Mouse (Mus musculus) cerebellum, adult 2 months (tissue): ENCODE results near the gene Runx2. TPM values are rescaled to one million over a fixed set of nuclear protein-coding genes. Genes with fewer than 3 reads are reported as not detected.

Experiments
- DNase-seq, 2 experiments: peaks; one replicate each; pipeline ENCODE4 v3.0.0; 2021
- H3K27ac ChIP-seq: fragments of 200-500 bp; 2 replicates; pipeline ENCODE4 v1.5.1; 2012; ENCODE audit warnings: low read length, control low read depth, inconsistent platforms; ENCODE audit not compliant: insufficient read depth
- H3K27me3 ChIP-seq: fragments of 200-500 bp; 2 replicates; pipeline ENCODE4 v1.6.1; 2012; ENCODE audit warnings: inconsistent platforms, mild to moderate bottlenecking, low read length, moderate library complexity; ENCODE audit not compliant: control insufficient read depth, insufficient read depth
- H3K4me1 ChIP-seq: fragments of 200-500 bp; 2 replicates; pipeline ENCODE4 v1.6.1; 2011; ENCODE audit warnings: low read length; ENCODE audit not compliant: control insufficient read depth, insufficient read depth
- H3K4me3 ChIP-seq: fragments of 200-500 bp; replicated peaks from 2 replicates; pipeline ENCODE3; 2011; ENCODE audit warnings: mild to moderate bottlenecking, low read depth, low read length, control low read depth; ENCODE audit not compliant: insufficient read depth
- CTCF ChIP-seq: fragments of 200-500 bp; IDR thresholded peaks from 2 replicates; pipeline ENCODE4 v1.5.1; 2011; ENCODE audit warnings: low read depth, mild to moderate bottlenecking, control low read depth, low read length, moderate library complexity, borderline replicate concordance; ENCODE audit not compliant: insufficient read depth
- POLR2A ChIP-seq: fragments of 200-500 bp; IDR thresholded peaks from 2 replicates; pipeline ENCODE4 v1.6.1; 2011; ENCODE audit warnings: low read length, control low read depth, borderline replicate concordance; ENCODE audit not compliant: insufficient read depth
- WGBS: fragments of 180-500 bp; shearing (Covaris S2); methylation state at CpG from one replicate; pipeline ENCODE4 v1.1.7; 2018; 5-methylcytosine and 5-hydroxymethylcytosine counted together
- polyA plus RNA-seq: library from polyadenylated mRNA; depleted of rRNA; stranded (reverse); fragments of >200 nt; gene quantifications from 2 replicates; pipeline ENCODE4 v1.2.3, GENCODE M21; 2012

Gene Runx2
- polyA plus RNA-seq, 1 experiment: 0.95 TPM

DNA sequence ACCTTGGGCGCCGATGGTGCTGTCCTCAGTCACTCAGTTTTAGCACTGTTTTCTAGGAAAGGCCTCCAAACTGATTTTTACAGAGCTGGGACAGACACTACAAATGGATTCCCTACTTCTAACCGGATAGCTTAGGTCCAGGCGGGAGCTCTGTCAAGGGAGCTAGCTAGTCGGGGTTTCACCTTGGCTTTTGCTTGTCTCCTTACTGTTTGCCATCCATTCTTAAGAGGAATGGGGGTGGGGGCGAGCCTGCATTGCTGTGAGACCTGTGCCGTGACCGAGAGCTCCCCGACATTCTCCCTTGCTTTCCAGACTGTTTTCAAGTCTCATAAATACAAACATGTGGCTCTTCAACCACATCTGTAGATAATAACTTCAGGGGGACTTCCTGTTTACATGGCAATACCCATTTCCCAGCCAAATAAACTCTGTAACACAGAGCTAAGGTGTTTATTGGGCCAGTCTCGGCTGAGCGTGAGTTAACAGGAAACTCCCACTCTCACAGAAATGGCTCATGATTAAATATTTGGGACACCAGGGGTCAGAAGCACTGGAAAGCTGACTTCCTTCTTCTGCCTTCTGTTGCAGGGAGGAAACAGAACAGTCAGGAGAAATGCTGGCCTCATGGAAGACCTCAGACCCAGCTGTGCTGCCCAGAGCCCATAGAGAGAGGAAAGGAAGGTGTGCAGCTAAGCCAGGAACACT is 213.1 kb downstream of the Runx2 start:
- no peak for TF ChIP-seq POLR2A
- no peak for TF ChIP-seq CTCF
- H3K27me3 ChIP-seq: no peaks in the 10 kb centered on the region
- no peak for DNase-seq
- H3K27ac ChIP-seq: no peak overlapping the region
- H3K4me3 ChIP-seq: no peak overlapping the region
- no peaks in the 10 kb centered on the region for H3K4me1 ChIP-seq
- 89% methylated on average over 11 of the region's 11 CpGs for WGBS

DNA sequence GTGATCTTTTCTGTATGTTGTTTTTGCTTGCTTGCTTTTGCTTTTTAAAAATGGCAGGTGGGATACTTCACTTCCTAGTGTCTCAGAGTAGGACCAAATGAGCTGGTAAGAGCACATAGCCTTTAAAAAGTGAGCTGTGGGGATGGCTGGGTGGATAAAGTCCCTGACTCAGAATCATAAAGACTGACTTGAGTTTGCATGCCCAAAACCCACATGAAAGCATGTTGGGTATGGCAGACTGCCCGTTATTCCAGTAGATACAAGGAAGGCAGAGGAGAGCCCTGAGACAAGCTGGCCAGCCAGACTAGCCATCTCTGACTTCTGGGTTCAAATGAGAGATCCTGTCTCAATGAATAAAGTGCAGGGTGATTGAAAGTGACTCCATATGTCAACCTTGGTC is 214.7 kb downstream of the Runx2 start:
- H3K27ac ChIP-seq: no peak overlapping the region
- H3K4me1 ChIP-seq: no peaks in the 10 kb centered on the region
- DNase-seq: no peak
- H3K27me3 ChIP-seq: no peaks in the 10 kb centered on the region
- H3K4me3 ChIP-seq: no peak overlapping the region
- no peak for TF ChIP-seq CTCF
- TF ChIP-seq POLR2A: no peak
- 42% methylated on average over 1 of the region's 1 CpGs for WGBS

DNA sequence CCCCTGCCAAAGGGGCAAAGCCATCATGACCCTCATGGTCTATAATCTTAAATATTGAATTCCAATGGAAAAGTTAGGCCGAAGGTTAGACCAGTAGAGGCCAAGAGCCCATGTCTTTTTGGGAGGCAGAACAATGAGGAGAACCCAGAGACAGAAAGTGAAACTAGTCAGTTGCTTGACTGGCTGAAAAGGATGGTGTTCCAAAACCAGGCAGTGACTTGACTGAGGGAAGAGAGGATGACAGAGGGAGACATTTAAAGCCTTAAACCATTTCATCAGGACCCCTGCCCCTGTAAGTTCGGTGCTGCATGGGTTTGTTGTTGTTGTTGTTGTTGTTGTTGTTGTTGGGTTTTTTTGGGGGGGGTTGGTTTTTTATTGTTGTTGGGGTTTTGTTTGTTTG is 215.5 kb downstream of the Runx2 start:
- WGBS: 95% methylated on average over 2 of the region's 2 CpGs

GRCm38 (mm10) chr17:44597918-44598504 is 216.6 kb downstream of the Runx2 start:
- no peak overlapping the region for H3K27ac ChIP-seq
- H3K27me3 ChIP-seq: no peaks in the 10 kb centered on the region
- 32% methylated on average over 8 of the region's 8 CpGs for WGBS
- H3K4me3 ChIP-seq: no peak overlapping the region
- no peaks in the 10 kb centered on the region for H3K4me1 ChIP-seq
- no peak for DNase-seq
- no peak for TF ChIP-seq CTCF
- no peak for TF ChIP-seq POLR2A

More for the DNA sequence above, 215.5 kb downstream of the Runx2 start:
- Histone ChIP-seq H3K27ac (no peak overlapping the region), H3K4me1 (no peaks in the 10 kb centered on the region), H3K27me3 (no peaks in the 10 kb centered on the region), H3K4me3 (no peak overlapping the region)
- TF ChIP-seq CTCF: no peak
- TF ChIP-seq POLR2A: no peak
- no peak for DNase-seq

GRCm38 (mm10) chr17:44592737-44593090 is 221.9 kb downstream of the Runx2 start:
- Histone ChIP-seq H3K27me3 (no peaks in the 10 kb centered on the region), H3K27ac (no peak overlapping the region), H3K4me1 (no peaks in the 10 kb centered on the region), H3K4me3 (no peak overlapping the region)
- no peak for DNase-seq
- WGBS: 69% methylated on average over 6 of the region's 6 CpGs
- TF ChIP-seq POLR2A (no peak), CTCF (no peak)

- no peaks in the 10 kb centered on the region for H3K27me3 ChIP-seq
- 66% methylated on average over 16 of the region's 16 CpGs for WGBS
- no peak for DNase-seq
- TF ChIP-seq POLR2A (no peak), CTCF (no peak)
- no peak overlapping the region for H3K4me3 ChIP-seq
- H3K4me1 ChIP-seq: no peaks in the 10 kb centered on the region
- no peak overlapping the region for H3K27ac ChIP-seq
Measured at GRCm38 (mm10) chr17:44592067-44592736, 222.4 kb downstream of the Runx2 start.

DNA sequence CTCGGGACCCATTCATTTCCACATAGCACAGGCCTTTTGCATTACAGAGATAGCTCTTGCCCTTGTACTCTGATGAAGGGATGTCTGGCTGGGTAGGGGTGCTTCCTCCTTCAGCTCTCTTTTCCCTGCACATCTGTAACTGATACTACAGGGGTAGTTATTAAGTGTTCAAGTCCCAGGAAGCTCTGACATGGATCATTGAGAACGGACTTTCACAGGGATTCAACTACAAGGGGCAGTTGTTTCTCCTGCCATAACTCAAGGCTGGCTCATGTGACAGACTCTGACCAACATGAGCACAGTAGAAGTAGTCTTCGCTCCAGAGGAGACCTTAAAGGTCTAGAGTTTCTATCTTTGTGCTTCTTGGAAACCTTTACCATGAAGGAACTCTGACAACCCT is 226.1 kb downstream of the Runx2 start:
- no peaks in the 10 kb centered on the region for H3K27me3 ChIP-seq
- no peak overlapping the region for H3K27ac ChIP-seq
- no peak for DNase-seq
- 71% methylated on average over 3 of the region's 3 CpGs for WGBS
- TF ChIP-seq POLR2A (no peak), CTCF (no peak)
- no peak overlapping the region for H3K4me3 ChIP-seq
- no peaks in the 10 kb centered on the region for H3K4me1 ChIP-seq

- H3K27me3 ChIP-seq: no peaks in the 10 kb centered on the region
- no peak overlapping the region for H3K4me3 ChIP-seq
- TF ChIP-seq CTCF (no peak), POLR2A (no peak)
- no peaks in the 10 kb centered on the region for H3K4me1 ChIP-seq
- DNase-seq: no peak
- H3K27ac ChIP-seq: no peak overlapping the region
- 26% methylated on average over 3 of the region's 3 CpGs for WGBS
Measured at GRCm38 (mm10) chr17:44588020-44588419, 226.6 kb downstream of the Runx2 start.
